In the genomic region with DNA sequence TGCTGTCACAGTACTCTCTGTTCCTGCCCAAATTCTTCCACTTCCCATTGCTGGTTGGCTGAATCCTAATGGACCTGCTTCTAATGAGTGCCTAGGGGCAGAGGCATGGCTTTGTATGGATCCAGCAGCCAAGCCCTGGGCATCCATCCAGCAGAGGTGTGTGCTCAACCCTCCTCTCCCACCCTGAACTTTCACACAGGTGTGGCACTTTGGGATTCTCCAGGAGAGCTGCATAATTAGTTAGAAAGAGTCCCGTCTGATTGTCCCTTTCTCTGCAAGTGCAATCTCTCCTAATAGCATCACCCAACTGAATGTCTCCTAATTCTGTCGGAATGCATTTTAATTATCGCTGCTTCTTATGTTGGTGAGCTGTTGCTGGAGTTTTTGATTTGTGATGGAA, we compare ENCODE assay signal across 21 mouse cellular contexts.
"Had no signal": no experiment of that assay in that cellular context is flagged by ENCODE, and none has a peak within 500 bp of the region (broad histone marks: within the 10 kb centered on the region; RNA-seq: fewer than 3 reads in every experiment).

No protein-coding gene starts in this region.

- H3K36me3 ChIP-seq: limb, embryonic 12.5 days; limb, embryonic 15.5 days; midbrain, embryonic 12.5 days; midbrain, embryonic 15.5 days; neural tube, embryonic 12.5 days; neural tube, embryonic 15.5 days had no signal

- H3K27me3 ChIP-seq: limb, embryonic 15.5 days; midbrain, embryonic 12.5 days; midbrain, embryonic 15.5 days; neural tube, embryonic 12.5 days; neural tube, embryonic 15.5 days had no signal

- ATAC-seq: liver, postnatal 0 days; lung, postnatal 0 days; midbrain, embryonic 15.5 days had no signal

- H3K4me2 ChIP-seq: limb, embryonic 12.5 days; limb, embryonic 15.5 days; liver, embryonic 11.5 days; lung, embryonic 14.5 days; midbrain, embryonic 12.5 days; midbrain, embryonic 15.5 days; neural tube, embryonic 12.5 days; neural tube, embryonic 15.5 days had no signal

- H3K9ac ChIP-seq: limb, embryonic 12.5 days; limb, embryonic 15.5 days; liver, embryonic 14.5 days; liver, postnatal 0 days; lung, embryonic 14.5 days; midbrain, embryonic 12.5 days; midbrain, embryonic 15.5 days; neural tube, embryonic 12.5 days; neural tube, embryonic 15.5 days had no signal

- H3K27ac ChIP-seq: kidney, postnatal 0 days; limb, embryonic 12.5 days; limb, embryonic 15.5 days; liver, embryonic 14.5 days; macrophage; midbrain, embryonic 12.5 days; midbrain, embryonic 15.5 days; neural tube, embryonic 12.5 days; neural tube, embryonic 15.5 days; stomach, postnatal 0 days had no signal

- H3K4me3 ChIP-seq: limb, embryonic 12.5 days; limb, embryonic 15.5 days; midbrain, embryonic 12.5 days; midbrain, embryonic 15.5 days; neural tube, embryonic 12.5 days; neural tube, embryonic 15.5 days had no signal

- H3K9me3 ChIP-seq: limb, embryonic 12.5 days; limb, embryonic 15.5 days; midbrain, embryonic 15.5 days; neural tube, embryonic 12.5 days; neural tube, embryonic 15.5 days had no signal

- H3K4me1 ChIP-seq: limb, embryonic 12.5 days; limb, embryonic 15.5 days; midbrain, embryonic 12.5 days; neural tube, embryonic 12.5 days had no signal

- DNase-seq: left cerebral cortex, postnatal 4 days; liver, postnatal 0 days; lung, embryonic 14.5 days; right cerebral cortex, adult 18-20 months; right cerebral cortex, postnatal 14 days; right cerebral cortex, postnatal 4 days; thymus, adult 2 months; thymus, postnatal 14 days; thymus, postnatal 4 days had no signal
